Mouse (Mus musculus) cerebellum, adult 9-10 months (tissue): ENCODE measurements around the gene Zc3h12d.
A peak's percentile ranks its signal among the peaks of the same experiment; 100 is the strongest.

Experiments
- DNase-seq: peaks from one replicate; pipeline ENCODE4 v3.0.0; 2022

The Zc3h12d gene

DNA sequence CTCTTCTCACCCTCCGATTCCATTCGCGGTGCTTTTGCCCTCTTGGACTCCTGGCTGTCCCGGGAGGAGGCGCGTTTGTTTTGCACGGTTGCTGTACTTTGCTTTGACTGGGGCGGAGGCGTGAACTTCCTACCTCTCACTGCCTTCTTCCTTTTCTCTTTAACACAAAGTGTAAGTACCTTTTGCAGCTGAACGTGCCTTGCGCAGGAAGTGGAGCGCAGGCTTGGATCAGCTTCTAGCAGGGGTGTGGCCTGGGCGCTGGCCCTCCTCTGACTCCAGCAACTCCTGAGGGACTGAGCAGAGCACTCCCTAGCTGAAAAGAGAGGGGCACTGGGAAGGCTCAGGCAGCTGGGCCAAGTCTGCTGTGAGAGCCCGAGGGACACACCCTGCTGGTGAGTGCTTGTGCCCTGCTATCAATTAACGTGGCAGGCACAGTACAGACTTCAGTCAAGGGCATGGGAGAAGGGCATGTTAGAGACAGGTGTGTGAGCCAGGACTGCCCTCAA, at the start of gene Zc3h12d:
Gene Zc3h12d (plus strand): TSS at position 300 of the 506 bp plus-strand sequence.
- DNase-seq: no peak

DNA sequence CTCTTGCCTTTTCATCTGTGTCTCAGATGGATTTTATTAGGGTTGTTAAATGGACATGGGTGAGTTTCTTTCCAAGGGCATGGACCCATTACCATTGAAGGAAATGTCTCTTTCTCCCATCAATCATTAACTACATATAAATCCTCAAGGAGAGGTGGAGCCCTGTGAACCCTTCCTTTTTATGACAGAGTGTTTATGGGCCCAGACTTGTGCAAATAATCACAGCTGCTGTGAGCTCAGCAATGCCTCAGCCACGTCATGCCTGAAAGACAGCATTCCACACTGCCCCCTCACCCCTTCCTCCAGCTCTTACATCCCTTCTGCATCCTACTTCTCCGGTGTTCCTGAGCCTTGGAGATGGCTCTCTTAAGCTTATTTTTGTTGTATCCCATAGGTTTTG, 45.0 kb upstream of the Zc3h12d start:
- DNase-seq: no peak

DNA sequence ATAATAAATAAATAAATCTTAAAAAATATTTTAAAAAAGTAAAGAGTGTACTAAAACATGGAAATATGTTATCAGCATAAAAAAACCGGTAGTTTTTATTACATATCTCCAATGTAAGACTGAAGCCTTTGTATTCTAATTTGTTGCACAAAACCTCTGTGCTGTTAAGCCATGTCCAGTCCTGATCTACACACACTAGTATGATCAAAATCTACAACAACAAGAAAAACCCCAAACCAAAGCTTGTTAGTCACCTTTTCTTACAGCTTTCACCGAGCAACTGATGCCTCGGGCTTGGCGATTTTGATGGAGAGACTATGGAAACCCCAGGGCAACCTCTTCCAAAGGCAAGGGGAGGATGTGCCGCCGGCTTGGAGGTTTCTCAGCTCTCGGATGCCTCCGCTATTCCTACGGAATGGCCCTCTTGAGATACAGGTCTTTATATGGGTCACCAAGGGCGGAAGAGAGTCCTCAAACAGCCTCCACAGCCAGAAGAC, 40.0 kb upstream of the Zc3h12d start:
- no peak for DNase-seq

DNA sequence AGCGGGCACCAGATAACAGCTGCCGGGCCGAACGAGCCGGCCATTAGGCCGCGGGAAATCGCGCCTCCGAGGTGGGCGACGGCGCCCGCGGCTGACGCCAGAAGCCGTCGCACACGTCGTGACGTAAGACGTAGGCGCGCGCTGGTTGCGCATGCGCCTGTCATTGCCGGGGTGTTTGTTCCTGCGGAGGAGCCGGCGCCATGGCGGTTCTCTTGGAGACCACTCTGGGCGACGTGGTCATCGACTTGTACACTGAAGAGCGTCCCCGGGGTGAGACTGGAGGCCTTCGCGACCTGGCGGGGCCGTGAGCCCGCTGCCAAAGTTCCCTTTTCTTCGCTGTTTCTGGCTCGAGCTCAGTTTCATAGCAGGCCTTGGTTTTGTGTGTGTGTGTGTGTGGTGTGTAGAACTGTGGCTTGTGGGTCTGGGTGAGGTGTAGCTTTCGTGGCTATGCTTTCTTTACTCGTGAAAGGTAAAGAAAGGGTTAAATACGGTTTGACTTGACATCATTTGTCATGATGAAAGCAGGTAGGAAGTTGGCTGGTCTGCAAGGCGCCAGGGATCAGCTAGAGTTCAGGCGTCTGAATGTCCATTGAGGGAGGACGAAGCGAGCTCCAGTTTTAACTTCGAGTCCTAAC, 39.4 kb upstream of the Zc3h12d start, which contains the start of the genes Ginm1 and Ppil4:
Gene Ginm1 (minus strand): TSS at position 74 of the 635 bp plus-strand sequence.
Gene Ppil4 (plus strand): TSS at position 141 of the 635 bp plus-strand sequence.
- peak; percentile 88 for DNase-seq

DNA sequence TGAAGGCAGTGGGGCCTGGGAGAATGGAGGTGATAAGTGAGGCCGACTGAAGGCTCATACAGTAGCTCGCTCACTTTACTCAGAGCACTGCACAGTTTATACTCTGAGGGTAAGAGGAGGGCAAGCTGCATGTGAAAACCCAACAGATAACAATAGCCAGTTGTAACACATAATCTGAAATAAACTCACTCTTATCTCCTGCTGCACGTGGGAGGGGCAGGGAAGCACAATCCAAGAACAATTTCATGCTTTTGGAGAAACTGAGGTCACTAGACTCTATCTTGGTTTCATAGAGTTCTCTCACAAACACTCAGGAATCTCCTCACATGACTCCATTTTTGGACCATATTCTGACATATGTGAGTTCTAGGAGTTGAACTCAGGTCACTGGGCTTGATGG, 31.0 kb upstream of the Zc3h12d start:
- DNase-seq: no peak

DNA sequence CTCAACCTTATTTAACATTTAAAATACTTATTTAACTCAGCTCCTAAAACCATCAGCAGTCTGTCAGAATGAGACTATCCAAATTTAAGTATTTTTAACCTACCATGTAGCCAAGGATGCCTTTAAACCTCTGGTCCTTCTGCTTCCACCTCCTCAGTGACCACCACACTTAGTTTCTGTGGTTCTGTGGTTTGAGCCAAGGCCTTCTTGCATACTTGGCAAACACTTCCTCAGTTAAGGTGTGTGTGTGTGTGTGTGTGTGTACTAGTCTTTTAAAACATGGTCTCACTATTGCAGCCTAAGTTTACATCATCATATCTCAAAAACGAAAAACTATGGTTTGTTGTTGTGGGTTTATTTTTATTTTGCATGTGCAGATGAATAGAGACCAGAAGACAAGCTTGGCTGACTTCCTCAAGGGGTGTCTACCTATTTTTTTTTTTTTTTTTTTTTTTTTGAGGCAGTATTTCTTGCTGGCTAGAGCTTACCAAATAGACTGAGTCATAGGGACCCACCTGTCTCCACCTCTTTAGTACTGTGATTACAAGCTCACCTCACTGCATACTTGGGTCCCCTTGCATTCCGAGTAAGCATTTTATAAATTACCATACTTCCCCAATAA, 29.6 kb upstream of the Zc3h12d start:
- no peak for DNase-seq

DNA sequence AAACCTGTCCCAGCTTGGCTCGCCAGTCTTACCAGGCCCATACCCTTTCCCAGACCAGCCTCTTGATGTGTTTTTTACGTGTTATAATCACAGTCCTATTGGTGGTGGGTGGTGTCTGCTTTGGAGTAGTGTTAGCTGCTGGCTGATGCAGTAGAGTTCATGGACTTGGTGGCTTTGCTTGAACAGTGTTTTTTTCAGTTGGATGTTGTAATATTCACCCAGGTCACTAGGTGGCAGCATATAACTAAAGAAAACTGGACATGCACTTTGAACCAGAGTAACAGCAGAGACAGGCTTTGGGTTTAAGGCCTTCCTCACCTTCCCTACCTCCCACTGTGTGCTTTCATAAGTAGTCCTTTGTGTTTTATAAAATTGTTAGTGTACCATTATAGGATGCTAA, 22.3 kb upstream of the Zc3h12d start:
- peak; percentile 78 for DNase-seq

DNA sequence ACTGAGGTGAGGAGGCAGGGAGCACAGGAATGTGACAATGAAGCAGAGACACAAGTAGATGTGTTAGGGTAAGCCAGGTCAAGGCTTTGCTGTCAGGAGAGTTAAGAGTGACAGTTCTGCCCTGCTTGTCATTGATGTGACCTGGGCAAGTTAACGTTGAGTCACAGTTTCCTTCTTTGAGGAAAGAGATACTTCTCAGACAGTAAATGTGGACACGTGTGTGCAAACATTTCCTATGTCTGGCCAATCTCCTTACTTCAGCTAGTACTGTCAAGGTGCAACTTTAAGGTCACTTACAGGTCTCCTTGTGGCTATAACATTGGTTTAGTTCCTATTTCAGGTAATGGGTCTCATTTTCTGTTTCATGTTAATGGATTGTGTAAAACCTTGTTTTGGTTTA, 15.8 kb upstream of the Zc3h12d start:
- no peak for DNase-seq

DNA sequence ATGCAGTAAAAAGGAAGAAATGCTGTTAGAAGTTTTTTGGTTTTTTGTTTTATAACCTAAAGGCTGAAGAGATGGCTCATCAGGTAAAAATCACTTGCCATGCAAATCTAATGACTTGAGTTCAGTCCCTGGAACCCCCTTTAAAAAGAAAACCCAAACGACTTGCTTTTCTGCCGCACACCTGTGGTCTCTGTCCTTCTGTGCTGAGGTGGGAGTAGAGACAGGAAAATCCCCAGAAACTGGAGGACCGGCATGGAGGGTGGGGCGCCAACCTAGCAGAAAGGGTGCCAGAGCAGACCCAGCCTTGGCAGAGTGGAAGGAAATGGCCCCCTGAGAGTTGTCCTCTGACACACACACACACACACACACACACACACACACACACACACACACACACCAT, 13.6 kb upstream of the Zc3h12d start:
- DNase-seq: no peak

DNA sequence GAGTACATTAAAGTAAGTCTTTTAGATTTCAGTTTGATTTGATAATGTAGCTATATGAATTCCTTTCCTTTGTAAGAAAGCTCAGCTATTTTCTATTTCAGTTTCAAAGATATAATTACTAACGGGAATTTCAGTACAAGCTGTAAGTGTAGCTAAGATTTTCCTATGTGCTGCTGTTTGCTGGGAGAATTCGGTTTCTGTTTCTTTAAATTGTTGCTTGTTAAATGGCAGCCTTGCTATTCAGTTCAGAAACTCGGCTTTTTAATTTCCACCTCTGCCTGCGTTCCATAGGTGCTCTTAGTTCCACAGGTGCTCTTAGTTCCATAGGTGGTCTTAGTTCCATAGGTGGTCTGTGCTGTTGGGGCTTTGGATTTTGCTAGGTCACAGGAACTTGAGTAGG, 13.1 kb upstream of the Zc3h12d start:
- no peak for DNase-seq

DNA sequence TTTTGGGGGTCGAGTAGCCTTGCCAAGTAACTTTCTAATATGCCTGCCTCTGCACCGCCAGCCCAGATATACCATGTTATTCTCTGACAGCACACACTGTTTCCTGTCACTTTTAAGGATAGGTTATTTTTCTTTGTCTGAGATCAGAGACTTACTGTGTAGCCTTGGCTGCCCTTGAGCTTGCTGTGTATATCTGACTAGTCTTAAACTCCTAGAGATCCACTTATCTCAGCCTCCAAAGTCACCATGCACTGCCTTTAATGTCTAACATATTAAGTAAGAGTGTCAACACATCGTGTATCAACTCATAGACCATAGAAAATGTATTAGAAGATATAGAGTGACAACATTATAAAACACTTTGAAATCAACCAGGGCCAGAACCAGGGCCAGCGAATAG, 12.7 kb upstream of the Zc3h12d start:
- no peak for DNase-seq

DNA sequence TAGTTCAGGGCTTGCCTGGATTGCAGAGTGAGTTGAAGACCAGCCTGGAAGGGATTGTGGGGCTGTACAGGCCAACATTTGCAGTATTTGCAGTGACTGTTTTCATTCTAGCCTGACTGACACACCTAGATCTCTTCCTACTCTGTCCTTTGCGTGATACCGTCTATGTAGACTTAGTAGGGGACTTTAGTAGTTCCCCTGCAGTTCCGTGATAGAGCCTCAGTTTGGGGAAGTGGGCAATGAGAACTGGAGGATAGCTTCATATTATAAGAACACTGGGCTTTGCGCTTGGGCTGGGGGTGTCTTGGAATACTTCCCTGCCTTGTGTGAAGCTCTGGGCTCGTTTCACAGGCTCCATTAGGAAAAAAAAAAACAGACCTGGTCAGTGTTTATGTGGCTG, 12.1 kb upstream of the Zc3h12d start:
- DNase-seq: no peak

DNA sequence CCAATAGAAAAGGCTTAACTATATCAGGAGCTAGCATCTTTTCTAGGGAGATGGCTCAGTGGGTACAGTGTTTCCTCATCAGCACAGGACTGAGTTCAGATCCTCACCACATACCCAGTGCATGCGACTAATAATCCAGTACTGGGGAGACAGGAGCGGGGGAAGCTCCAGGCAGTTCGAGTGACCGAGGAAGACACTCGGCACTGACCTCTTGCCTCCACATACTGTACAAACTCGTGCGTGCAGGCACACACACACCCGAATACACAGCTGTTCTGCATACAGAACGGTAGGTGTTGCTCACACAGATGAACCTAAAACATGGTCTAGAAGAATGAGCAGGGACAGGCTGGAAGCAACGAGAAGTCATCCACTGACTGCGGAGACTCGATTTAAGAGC, 10.3 kb upstream of the Zc3h12d start:
- DNase-seq: no peak

DNA sequence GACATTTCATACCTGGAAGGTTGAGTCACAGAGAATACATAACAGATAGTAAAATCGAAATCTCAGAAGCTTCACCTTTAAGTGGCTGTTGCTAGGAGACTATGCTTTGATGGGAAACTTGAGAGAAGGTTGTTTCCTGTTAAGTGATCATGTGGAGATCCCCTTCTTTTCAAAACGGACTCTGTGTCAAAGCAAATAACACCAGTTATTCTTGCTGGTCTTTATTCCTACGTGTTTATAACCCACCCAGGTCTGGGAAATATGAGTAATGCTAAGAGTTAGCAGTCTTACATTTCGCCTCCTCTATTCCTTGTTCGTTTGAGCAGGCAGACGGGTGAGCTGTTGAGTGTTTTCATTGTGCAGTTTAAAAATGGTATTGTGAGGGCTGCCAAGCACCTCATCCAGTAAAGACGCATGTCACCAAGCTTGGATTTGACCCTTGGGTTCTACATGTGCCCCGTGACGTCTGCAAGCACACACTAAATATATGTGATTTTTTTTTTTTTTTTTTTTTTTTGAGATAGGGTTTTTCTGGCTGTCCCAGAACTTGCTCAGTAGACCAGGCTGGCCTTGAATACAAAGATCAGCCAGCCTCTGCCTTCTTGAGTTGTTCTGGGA, 7.5 kb upstream of the Zc3h12d start:
- DNase-seq: no peak

DNA sequence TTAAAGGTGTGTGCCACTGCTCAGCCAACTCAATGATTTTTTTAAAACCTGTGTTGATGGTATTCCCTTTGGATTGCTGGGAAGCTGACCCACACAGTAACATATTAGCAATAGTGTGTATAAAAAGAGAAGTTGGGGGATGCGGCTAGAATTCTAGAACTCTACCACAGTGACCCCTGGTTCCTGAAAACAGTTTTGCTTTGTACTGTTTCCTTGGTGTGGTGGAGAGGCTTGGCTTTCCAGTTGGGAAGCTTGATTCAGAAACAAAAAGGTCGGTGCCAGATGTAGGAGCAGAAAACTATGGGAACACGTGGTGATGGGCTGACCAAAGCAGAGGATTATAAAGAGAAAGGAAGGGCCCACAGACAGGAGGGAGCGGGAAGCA, 7.0 kb upstream of the Zc3h12d start:
- no peak for DNase-seq

DNA sequence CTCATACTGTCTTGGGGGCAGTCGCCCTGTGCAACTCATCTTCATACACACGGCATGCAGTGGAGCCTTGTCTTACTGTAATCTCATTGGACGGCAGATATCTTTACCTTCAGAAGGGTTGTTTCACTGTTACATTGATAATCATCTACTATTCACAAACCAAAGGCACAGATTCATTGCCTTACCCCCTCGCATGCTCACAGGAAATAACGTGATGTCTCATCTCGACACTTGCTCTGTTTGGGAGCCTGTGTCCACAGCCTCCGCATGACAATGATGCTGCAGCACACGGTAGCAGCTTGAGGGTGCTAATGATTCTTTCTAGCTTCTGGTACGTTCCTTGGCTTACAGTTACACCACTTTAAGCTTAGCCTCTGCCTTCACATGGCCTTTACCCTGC, 6.2 kb upstream of the Zc3h12d start:
- DNase-seq: no peak

DNA sequence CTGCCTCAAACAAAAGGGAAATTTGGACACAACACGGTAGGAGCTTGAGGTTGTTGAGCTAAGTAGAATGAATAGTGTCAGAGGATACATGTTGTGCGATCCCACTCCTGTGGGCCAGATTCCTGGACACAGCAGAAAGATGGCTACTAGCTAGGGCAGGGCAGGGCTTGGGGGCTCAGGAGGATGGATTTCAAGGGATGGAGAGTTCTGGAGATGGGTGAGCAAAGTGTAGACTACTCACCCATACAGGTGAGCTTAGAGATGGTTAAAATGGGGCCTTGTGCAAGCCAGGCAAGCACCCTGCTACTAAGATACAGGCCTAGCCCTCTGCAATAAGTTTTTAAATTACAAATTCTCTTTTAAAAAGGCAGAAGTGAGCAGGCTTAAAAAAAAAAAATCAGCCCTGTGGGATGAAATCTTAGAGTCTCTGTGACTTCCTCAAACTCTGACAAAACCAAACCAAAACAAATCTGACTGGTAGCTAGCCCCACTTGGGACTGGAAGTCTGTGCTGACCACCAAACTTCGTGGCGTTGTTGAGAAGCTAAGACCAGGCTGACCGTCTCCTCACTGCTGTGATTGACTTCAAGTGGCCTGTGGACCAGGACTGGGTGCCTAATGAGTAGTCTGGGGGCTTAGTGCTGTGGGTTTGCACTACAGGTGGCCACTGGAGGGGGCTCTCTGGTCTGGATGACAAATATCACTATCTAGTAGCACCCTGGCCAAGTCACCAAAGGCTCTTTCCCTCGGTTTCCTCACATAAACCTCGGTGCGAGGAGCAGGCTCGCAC, 1.3 kb downstream of the Zc3h12d start:
- DNase-seq: no peak

DNA sequence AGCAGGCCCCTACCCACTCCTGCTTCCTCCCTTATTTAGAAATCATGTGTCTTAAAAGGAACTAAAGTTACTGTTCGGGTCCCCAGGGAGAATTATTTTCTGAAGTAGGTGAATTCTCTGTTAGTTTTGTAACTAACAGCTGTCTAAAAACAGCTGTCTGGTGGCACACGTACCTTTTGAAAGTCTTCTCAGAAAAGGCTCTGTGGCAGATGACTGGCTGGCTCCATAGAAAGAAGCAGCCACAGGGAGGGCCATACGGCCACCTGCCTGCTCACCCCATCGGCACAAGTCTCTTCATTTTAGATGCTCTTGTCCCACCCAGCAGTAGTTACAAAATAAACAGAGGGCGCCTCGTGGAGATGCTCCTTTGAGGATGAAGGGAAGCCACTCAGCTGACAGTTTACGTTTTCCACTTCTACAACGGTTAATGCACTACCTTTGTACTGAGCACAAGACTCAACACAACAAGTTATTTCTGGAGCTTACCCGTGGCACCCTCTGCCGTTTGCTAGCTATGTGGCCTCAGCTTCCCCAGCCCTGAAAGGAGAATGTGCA, 2.5 kb downstream of the Zc3h12d start:
- DNase-seq: no peak

DNA sequence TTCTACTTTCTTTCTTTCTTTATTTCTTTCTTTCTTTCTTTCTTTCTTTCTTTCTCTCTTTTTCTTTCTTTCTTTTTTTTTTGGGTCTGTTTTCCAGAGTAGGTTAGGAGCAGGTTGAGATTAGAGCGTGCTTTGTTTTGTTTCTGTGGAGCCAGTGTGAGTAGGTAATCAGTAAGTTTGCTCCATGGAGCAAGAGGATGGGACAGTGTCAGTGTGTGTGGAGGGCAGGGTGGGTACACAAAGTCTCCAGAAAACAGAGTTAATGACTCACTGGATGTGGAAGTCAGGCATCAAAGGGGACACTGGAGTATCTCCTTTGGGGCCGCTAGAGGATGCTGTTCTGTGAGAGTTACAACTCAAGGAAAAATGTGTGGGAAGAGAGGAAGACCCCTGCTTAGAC, 4.6 kb downstream of the Zc3h12d start:
- no peak for DNase-seq

DNA sequence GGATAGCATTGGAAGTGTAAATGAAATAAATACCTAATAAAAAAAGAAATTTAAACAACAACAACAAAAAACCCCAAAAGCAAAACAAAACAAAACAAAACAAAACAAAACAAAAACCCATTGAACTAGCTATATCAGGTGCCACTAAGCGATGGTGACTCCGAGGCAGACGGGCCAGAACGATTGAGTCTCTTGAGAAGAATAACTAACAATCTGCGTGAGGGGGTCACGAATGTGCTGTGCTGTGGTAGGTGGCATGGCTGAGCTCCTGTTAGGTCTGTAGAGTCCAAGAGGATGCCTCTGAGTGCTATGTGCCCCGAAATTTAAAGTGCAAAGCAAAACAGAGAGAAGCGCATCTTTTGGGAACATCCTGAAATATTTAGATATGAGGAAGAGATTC, 5.2 kb downstream of the Zc3h12d start:
- no peak for DNase-seq

DNA sequence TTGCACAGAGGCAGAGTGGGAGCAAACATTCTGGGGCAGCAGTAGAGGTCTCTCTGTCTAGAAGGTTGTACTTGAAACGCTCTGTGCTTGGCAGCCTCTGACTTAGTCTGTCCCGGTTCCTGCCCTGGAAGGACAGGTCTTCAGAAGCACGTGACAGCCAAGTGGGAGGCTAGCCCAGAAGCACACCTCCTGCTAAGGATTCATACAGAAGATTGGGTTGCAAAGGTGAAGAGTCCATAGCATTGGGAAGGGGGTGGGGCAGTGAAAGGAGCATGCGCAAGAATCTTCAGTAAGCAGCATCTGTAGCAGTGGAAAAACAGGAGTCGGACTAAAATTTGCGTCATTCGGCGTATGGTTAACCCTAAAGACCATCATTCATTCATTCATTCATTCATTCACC, 5.8 kb downstream of the Zc3h12d start:
- no peak for DNase-seq

DNA sequence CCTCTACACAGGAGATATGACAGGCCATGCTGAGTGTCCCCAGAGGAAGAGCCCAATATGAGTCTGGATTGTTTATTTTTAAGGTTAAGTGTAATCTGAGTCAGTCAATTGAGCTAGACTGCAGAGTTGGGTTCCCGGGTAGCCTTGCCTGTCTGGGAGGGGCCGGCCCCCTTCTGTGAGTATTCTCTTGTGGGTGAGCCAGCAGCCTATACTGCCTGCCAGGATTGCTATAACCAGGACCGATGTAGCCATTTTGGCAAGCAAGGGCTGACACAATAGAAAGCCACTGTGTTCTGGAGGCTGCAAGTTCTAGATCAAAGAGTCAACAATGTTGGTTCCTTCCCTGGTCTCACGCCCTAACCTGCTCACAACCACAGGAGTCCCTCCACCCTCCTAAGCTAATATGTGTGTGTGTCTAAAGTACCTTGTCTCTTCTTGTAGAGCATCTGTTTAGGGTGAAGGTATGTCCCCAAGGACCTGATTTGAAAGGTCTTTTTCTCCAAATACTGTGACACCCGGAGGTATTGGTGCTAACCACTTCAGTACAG, 6.7 kb downstream of the Zc3h12d start:
- no peak for DNase-seq
